Mouse (Mus musculus) forebrain, embryonic 10.5 days (tissue): ENCODE measurements around the gene Raver1. TPM values are rescaled to one million over a fixed set of nuclear protein-coding genes. Genes with fewer than 3 reads are reported as not detected.

Experiments used
- DNase-seq: peaks from one replicate; pipeline ENCODE4 v3.0.0-alpha.2; 2017; ENCODE audit warnings: low spot score; ENCODE audit errors: extremely low spot score
- H3K27ac ChIP-seq: fragments of 300-500 bp; sonication (generic); 2 replicates; pipeline ENCODE4 v1.5.1; 2016; ENCODE audit warnings: mild to moderate bottlenecking
- H3K27me3 ChIP-seq: fragments of 300-500 bp; sonication (generic); 2 replicates; pipeline ENCODE4 v1.6.1; 2016; ENCODE audit warnings: mild to moderate bottlenecking; ENCODE audit not compliant: poor library complexity, severe bottlenecking
- H3K36me3 ChIP-seq: fragments of 300-500 bp; sonication (generic); replicated peaks from 2 replicates; pipeline ENCODE4 v1.6.1; 2016; ENCODE audit warnings: mild to moderate bottlenecking, moderate library complexity
- H3K4me1 ChIP-seq: fragments of 300-500 bp; sonication (generic); 2 replicates; pipeline ENCODE4 v1.6.1; 2016
- H3K4me3 ChIP-seq: fragments of 300-500 bp; sonication (generic); 2 replicates; pipeline ENCODE4 v1.5.1; 2016; ENCODE audit warnings: mild to moderate bottlenecking, moderate library complexity
- H3K9me3 ChIP-seq: fragments of 300-500 bp; sonication (generic); 2 replicates; pipeline ENCODE4 v1.6.1; 2016; ENCODE audit warnings: mild to moderate bottlenecking, moderate library complexity
- WGBS: fragments of 180-500 bp; shearing (Covaris S2); methylation state at CpG from one replicate; pipeline ENCODE4 v1.1.7; 2016; 5-methylcytosine and 5-hydroxymethylcytosine counted together
- polyA plus RNA-seq: library from polyadenylated mRNA; unstranded; fragments of >200 nt; fragmentation: Nextera tagmentation; extraction: Ambion mirVana; gene quantifications from 2 replicates; pipeline ENCODE4 v1.2.1, GENCODE M21; 2016

Raver1 gene
- polyA plus RNA-seq, 1 experiment from 2014 or later, result 94.3 TPM

DNA sequence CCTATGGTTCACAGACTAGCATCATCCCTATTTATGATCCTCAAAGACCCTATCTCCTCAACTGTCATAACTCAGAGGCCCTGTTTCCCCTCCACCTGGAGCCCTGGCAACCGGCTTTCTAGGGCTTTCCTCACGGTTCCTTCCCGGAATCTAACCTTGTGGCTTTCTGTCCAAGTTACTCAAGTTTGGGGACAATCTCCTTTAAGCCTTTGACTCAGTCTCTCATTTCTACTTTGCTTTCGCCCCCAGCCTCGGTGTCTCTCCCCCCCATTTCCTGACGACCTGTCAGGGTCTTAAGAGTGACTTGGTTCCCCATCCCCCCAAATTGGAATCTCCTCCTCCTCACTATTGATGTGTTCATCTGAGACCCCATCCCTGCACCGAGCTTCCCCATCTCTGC lies 59.3 kb downstream of the Raver1 start:
- WGBS, result 4% methylated on average over 7 of the region's 7 CpGs
- Histone ChIP-seq H3K9me3 (no peaks in the 10 kb centered on the region), H3K4me3 (peak overlapping the region; percentile 50), H3K27ac (no peak overlapping the region), H3K27me3 (peaks cover 100% of the 10 kb centered on the region), H3K36me3 (no peaks in the 10 kb centered on the region), H3K4me1 (peaks cover 80% of the 10 kb centered on the region)
- DNase-seq, result no peak

DNA sequence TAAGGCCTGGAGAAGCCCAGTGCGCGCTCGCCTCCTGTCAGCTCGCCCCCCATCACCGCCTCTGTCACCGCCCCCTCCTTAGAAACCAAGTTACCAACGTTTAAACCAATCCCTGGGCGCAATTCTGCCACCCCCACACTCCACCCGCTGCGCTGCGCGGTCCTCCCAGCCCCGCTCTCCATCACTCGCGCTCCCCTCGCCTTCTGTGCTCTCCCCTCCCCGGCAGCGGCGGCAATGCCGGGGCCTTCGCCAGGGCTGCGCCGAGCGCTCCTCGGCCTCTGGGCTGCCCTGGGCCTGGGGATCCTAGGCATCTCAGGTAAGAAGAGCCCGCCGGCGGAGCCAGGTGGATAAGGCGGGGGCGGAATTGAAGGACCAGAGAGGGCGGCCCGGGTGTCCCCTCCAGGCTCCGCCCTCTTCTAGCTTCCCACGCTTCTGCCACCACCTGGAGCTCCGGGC lies 59.9 kb downstream of the Raver1 start, which contains the start of gene Icam5:
Icam5 (plus strand) TSS at position 178 of the 456 bp plus-strand sequence.
- H3K36me3 ChIP-seq, result no peaks in the 10 kb centered on the region
- H3K4me3 ChIP-seq, result peak within 1 kb of the TSS; percentile 50
- DNase-seq, result peak; percentile 39
- under 1% methylated on average over 35 of the region's 35 CpGs for WGBS
- H3K9me3 ChIP-seq, result no peaks in the 10 kb centered on the region
- peaks cover 100% of the 10 kb centered on the region for H3K27me3 ChIP-seq
- H3K4me1 ChIP-seq, result peaks cover 74% of the 10 kb centered on the region
- H3K27ac ChIP-seq, result peak within 1 kb of the TSS; percentile 5; the same call in 1 of the 2 replicates

DNA sequence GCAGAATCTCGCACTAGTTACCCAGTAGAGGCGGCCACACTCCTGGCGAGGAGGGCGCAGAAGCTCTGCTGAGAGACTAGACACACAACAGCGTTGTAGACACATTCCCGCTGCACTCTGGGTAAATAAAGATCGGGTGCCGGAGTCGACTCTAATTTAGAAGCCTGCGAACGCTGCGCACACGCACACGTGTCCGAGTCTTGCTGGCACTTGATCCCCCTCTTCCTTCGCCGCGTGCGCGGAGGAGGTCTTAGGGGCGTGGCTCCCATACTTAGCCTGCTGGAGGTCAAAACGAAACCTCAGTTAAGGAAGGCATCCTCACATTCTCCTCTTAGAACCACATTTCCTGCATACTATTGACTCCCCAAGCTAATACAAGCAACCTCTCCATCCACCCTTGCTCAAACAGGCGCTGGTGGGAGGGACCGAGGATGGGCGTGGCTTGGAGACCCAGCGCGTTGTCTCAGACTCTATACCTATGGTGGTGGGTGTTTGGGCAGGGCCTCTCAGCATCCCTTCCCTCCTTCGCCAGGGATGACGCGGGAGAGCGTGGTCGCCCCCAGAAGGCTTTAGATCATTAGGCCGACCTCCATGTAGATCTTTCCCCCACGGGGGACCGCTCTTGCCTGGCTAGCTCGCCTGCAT lies 60.4 kb downstream of the Raver1 start:
- peak; percentile 60 for DNase-seq
- Histone ChIP-seq H3K36me3 (no peaks in the 10 kb centered on the region), H3K27me3 (peaks cover 100% of the 10 kb centered on the region), H3K4me3 (peak overlapping the region; percentile 50), H3K9me3 (no peaks in the 10 kb centered on the region), H3K4me1 (peaks cover 68% of the 10 kb centered on the region), H3K27ac (no peak overlapping the region)
- WGBS, result 0% methylated on average over 36 of the region's 36 CpGs

DNA sequence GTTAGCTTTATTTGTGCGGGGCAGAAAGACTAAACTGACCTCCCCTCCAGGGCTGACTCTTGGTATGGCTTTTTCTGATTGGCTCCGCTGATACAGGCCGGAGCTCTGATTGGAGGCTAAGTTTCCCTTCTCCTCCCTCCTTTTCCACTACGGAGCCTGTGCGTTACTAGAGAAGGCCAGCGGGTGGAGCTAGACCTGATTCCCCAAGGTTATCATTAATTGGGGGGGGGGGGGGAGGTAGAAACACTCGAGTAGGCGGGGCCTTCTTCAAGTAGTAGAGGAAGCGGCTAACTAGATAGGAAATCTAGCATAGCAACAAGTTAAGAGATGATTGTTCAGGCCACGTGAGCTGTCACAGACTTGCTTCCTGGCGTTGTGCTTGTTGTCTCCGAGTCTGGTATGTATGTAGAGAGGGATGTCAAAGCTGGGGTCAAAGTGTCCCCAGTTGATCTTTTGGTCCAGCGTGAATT lies 61.0 kb downstream of the Raver1 start:
- Histone ChIP-seq H3K4me3 (peak overlapping the region; percentile 50), H3K4me1 (peaks cover 63% of the 10 kb centered on the region), H3K36me3 (no peaks in the 10 kb centered on the region), H3K27ac (no peak overlapping the region), H3K9me3 (no peaks in the 10 kb centered on the region), H3K27me3 (peaks cover 100% of the 10 kb centered on the region)
- peak; percentile 81 for DNase-seq
- under 1% methylated on average over 13 of the region's 13 CpGs for WGBS

DNA sequence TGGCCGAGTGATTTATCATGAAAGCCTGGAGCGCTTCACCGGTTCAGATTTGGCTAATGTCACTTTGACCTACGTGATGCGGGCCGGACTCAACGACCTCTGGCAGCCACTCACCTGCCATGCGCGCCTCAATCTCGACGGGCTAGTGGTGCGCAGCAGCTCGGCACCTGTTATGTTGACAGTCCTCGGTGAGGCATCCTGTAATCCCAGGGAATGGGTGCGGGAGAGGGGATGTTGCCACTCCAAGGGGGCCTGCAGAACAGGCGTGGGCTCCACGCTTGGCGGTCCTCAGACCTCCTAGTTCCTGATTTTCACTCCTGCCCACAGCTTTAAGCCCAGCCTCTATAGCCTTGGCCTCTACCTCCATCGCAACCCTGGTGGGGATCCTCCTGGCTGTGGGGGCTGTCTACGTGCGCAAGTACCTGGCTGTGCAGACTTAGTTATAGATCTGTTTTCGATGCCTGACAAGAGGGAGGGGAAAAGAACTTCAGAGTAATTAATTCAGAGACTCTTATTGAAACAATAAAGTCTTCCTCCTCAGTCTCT lies 61.7 kb downstream of the Raver1 start:
- no peak for DNase-seq
- Histone ChIP-seq H3K9me3 (no peaks in the 10 kb centered on the region), H3K27ac (0 out of 2 replicates have a peak overlapping the region, but pooled peaks have one; percentile 76), H3K36me3 (no peaks in the 10 kb centered on the region), H3K4me3 (peak overlapping the region; percentile 50), H3K4me1 (peaks cover 59% of the 10 kb centered on the region), H3K27me3 (peaks cover 100% of the 10 kb centered on the region)
- WGBS, result 21% methylated on average over 22 of the region's 22 CpGs

DNA sequence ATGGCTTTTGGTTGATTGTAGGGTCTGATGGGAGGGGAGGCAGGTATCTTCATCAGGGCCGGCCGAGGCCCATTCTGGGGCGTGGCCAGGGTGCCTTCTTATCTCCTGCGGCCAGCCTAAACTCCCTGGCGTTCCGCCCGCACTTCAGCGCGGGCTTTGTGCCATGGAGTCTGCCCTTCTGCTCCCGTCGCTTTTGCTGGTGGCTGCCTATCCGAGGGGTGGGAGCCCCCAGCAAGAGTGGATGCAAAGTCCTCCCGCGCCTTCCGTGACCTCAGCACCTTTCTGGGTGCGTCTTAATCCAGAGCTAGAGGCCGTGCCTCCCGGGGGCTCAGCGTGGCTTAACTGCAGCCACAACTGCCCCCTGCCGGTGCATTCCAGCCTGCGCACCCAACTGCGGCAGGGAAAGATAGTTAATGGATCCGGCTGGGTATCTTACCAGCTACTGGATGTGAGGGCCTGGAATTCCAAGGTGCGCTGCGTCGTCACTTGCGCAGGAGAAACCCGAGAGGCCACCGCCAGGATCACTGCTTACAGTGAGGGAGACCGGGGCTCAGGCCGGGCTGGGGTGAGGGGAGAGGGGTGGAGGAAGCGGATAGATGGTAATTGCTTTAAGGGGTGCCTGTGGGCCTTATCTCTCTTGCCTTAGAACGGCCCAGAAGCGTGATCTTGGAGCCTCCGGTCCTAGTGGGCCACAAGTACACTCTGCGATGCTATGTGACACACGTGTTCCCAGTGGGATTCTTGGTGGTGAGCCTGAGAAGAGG lies 62.3 kb downstream of the Raver1 start, which contains the start of gene Icam4:
Icam4 (plus strand) TSS at position 83 of the 764 bp plus-strand sequence.
- Histone ChIP-seq H3K36me3 (no peaks in the 10 kb centered on the region), H3K9me3 (no peaks in the 10 kb centered on the region), H3K27me3 (peaks cover 95% of the 10 kb centered on the region), H3K27ac (peak within 1 kb of the TSS; percentile 76), H3K4me3 (peak within 1 kb of the TSS; percentile 50), H3K4me1 (peaks cover 52% of the 10 kb centered on the region)
- WGBS, result 1% methylated on average over 37 of the region's 37 CpGs
- peak; percentile 79 for DNase-seq

DNA sequence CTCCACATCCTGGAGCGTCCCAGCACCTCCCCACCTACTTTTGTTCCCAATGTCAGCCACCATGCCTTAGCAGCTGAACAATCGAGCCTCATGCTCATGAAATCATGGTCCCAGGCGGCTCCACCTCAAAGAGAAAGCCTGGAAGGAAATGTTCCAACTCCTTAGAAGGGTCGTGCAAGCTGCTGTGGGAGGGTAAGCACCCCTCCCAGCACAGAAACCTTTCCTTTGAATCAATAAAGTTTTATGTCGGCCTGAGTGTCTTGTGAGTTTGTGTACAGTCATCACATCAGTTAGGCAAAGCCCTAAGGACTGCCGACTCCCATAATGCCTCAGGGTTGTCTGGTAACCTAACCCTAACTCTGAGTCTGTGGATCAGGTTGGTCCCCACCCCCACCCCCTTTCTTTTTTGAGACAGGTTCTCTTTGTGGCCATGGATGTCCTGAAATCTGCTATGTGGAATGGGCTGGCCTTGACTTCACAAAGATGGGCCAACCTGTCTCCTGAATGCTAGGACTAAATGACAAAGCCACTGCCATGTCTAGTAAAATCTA lies 63.2 kb downstream of the Raver1 start:
- H3K4me1 ChIP-seq, result peaks cover 50% of the 10 kb centered on the region
- H3K27me3 ChIP-seq, result peaks cover 87% of the 10 kb centered on the region
- WGBS, result 75% methylated on average over 6 of the region's 6 CpGs
- H3K4me3 ChIP-seq, result 0 out of 2 replicates have a peak overlapping the region, but pooled peaks have one; percentile 50
- no peaks in the 10 kb centered on the region for H3K36me3 ChIP-seq
- no peaks in the 10 kb centered on the region for H3K9me3 ChIP-seq
- no peak overlapping the region for H3K27ac ChIP-seq
- no peak for DNase-seq

DNA sequence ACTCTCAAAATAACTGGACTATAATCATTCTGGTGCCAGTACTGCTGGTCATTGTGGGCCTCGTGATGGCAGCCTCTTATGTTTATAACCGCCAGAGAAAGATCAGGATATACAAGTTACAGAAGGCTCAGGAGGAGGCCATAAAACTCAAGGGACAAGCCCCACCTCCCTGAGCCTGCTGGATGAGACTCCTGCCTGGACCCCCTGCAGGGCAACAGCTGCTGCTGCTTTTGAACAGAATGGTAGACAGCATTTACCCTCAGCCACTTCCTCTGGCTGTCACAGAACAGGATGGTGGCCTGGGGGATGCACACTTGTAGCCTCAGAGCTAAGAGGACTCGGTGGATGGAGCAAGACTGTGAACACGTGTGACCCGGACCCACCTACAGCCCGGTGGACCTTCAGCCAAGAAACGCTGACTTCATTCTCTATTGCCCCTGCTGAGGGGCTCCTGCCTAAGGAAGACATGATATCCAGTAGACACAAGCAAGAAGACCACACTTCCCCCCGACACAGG lies 64.0 kb downstream of the Raver1 start:
- H3K4me3 ChIP-seq, result no peak overlapping the region
- H3K27ac ChIP-seq, result no peak overlapping the region
- H3K36me3 ChIP-seq, result no peaks in the 10 kb centered on the region
- peaks cover 79% of the 10 kb centered on the region for H3K27me3 ChIP-seq
- DNase-seq, result no peak
- WGBS, result 56% methylated on average over 8 of the region's 8 CpGs
- H3K9me3 ChIP-seq, result no peaks in the 10 kb centered on the region
- H3K4me1 ChIP-seq, result peaks cover 42% of the 10 kb centered on the region

DNA sequence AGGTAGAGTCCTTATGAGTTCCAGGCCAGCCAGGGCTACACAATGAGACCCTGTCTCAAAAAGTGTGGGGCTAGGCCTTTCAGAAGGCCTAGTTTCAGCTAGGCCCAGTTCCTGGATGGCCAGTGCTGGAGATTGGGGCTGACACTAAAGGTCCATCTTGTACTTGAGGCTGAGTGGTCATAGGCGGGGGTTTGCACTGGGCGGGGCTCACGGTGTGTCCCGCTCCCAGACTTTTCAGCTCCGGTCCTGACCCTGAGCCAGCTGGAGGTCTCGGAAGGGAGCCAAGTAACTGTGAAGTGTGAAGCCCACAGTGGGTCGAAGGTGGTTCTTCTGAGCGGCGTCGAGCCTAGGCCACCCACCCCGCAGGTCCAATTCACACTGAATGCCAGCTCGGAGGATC lies 65.0 kb downstream of the Raver1 start:
- Histone ChIP-seq H3K4me1 (peaks cover 32% of the 10 kb centered on the region), H3K36me3 (no peaks in the 10 kb centered on the region), H3K27me3 (peaks cover 71% of the 10 kb centered on the region), H3K4me3 (no peak overlapping the region), H3K9me3 (no peaks in the 10 kb centered on the region), H3K27ac (no peak overlapping the region)
- WGBS, result 84% methylated on average over 12 of the region's 12 CpGs
- DNase-seq, result no peak

DNA sequence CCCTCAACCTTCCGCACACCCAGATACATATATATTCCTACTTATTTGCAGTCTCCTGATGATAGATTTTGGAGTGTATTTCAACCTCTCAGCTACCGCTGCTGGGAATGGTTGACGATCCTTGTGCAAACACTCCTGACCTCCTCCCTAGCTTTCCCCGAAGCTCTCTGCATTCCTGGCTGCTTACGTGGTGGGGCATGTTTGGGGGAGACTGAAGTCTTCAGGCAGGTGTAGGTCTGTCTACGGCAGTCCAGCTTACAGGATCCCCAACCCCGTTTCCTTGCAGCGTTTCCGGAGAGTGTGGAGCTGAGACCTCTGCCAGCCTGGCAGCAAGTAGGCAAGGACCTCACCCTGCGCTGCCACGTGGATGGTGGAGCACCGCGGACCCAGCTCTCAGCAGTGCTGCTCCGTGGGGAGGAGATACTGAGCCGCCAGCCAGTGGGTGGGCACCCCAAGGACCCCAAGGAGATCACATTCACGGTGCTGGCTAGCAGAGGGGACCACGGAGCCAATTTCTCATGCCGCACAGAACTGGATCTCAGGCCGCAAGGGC lies 66.5 kb downstream of the Raver1 start:
- no peak for DNase-seq
- no peaks in the 10 kb centered on the region for H3K9me3 ChIP-seq
- no peaks in the 10 kb centered on the region for H3K36me3 ChIP-seq
- H3K27ac ChIP-seq, result no peak overlapping the region
- H3K4me1 ChIP-seq, result peaks cover 17% of the 10 kb centered on the region
- H3K27me3 ChIP-seq, result peaks cover 63% of the 10 kb centered on the region
- WGBS, result 74% methylated on average over 19 of the region's 19 CpGs
- no peak overlapping the region for H3K4me3 ChIP-seq
